8 mouse cellular contexts compared by ENCODE assay signal in the genomic region with DNA sequence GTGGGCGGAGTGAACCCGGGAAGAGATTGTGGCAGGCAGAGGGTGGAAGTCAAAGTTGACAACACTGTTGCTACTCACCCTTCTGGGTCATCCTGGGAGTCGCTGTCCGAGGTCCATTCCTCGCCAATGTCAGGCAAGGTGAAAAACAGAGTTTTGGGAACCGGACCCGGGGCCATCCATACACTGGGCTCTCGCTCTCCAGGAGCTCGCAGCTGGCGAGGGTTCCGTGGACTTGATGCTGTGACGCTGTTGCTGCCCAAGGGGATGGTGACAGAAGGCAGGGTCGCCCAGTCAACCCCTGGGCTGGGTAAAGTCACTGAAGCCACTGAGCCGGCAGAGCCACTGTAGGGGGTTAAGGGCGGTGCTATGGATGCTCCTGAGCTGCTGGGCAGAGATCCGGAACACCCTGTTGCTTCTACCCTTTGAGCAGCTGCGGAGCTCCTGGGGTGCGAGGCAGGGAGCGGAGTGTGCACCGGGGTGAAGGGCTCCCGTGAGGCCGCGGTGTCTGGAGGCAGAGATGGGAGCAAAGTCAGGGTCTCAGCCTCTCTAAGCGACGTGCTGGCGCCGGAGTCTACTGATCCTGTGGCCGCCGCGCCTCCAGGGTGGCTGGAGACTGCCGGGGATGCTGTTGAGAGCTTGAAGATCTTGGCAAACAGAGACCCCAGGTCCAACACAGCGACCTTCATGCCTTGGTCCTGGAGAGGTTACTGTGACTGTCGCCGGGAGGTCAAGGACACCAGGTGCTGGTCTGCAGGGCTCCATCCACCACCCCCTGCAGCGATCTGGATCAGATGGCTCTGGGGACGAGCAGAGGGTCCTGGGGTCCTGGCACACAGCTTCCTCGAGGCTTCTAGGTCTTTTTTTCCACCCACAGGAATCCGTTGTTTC. TPM values are rescaled to one million over a fixed set of nuclear protein-coding genes. Genes with fewer than 3 reads are reported as not detected.
DNase-seq lines count a peak whose midpoint lies in the region; ATAC-seq and TF ChIP-seq lines count a peak whose summit lies in the region.

No protein-coding gene starts in this region.

- peaks cover 6 to 11% of the 10 kb centered on the region in 2 experiments; a peak in 3 of 4 replicates for H3K4me1 ChIP-seq in heart, embryonic 14.5 days (ENCODE audit: control insufficient read depth in 2 of 2, insufficient read depth in 2 of 2, low read length in 2 of 2)
- no peaks in the 10 kb centered on the region for H3K4me1 ChIP-seq in heart, adult 2 months (ENCODE audit: control insufficient read depth, insufficient read depth, low read length)
- H3K4me1 ChIP-seq in hindbrain, embryonic 11.5 days (replicated peaks; ENCODE audit: control insufficient read depth, insufficient read depth, low read length) = peaks cover 8% of the 10 kb centered on the region; the same call in 1 of the 2 replicates
- peaks cover 15% of the 10 kb centered on the region for H3K4me1 ChIP-seq in midbrain, embryonic 14.5 days (ENCODE audit: control insufficient read depth, insufficient read depth, low read length)

- TF ChIP-seq CTCF in heart, adult 2 months (IDR thresholded peaks at IDR 0.05) = no peak

- no peak for TF ChIP-seq POLR2A in heart, adult 2 months (IDR thresholded peaks at IDR 0.05; ENCODE audit: insufficient read depth, low read depth, low read length)

- peak overlapping the region; percentile 30 to 39 for H3K4me3 ChIP-seq in heart, embryonic 14.5 days (ENCODE audit: control insufficient read depth in 1 of 2, insufficient read depth in 1 of 2, low read depth in 1 of 2, low read length in 2 of 2)
- H3K4me3 ChIP-seq in heart, adult 2 months = no peak overlapping the region
- H3K4me3 ChIP-seq in hindbrain, embryonic 11.5 days (ENCODE audit: low read depth, low read length) = peak overlapping the region; percentile 39
- H3K4me3 ChIP-seq in midbrain, embryonic 14.5 days (replicated peaks; ENCODE audit: low read depth, low read length) = peak overlapping the region; percentile 40

- TF ChIP-seq EP300 in heart, adult 2 months (IDR thresholded peaks at IDR 0.05; ENCODE audit: insufficient read depth, low read depth, low read length) = no peak

- ATAC-seq in heart, embryonic 14.5 days (ENCODE audit: insufficient number of reproducible peaks, insufficient read depth, low FRiP score, low read depth) = 0 out of 2 replicates have a peak, but pooled peaks have one; percentile 9
- peak; percentile 22; the same call in 1 of the 2 replicates for ATAC-seq in common myeloid progenitor, adult 5-6 weeks (replicated peaks; ENCODE audit: low read depth, poor library complexity, severe bottlenecking)
- peak; percentile 69 for ATAC-seq in hindbrain, embryonic 11.5 days (ENCODE audit: low FRiP score)
- peak; percentile 63 for ATAC-seq in midbrain, embryonic 14.5 days (ENCODE audit: low FRiP score, low TSS enrichment)

- no peaks in the 10 kb centered on the region for H3K36me3 ChIP-seq in heart, embryonic 14.5 days (ENCODE audit: control insufficient read depth, insufficient read depth, low read length)
- no peaks in the 10 kb centered on the region for H3K36me3 ChIP-seq in heart, adult 2 months (ENCODE audit: control insufficient read depth, insufficient read depth, low read length)
- H3K36me3 ChIP-seq in hindbrain, embryonic 11.5 days (ENCODE audit: control insufficient read depth, insufficient read depth, low read length) = no peaks in the 10 kb centered on the region
- no peaks in the 10 kb centered on the region for H3K36me3 ChIP-seq in midbrain, embryonic 14.5 days (ENCODE audit: control insufficient read depth, insufficient read depth, low read length)

- DNase-seq in heart, adult 2 months = no peak
- peak; percentile 49 for DNase-seq in hindbrain, embryonic 11.5 days (ENCODE audit: low spot score)
- DNase-seq in midbrain, embryonic 14.5 days = peak; percentile 47
- DNase-seq in ovary, postnatal 10 days (ENCODE audit: low spot score) = no peak
- no peak for DNase-seq in yolk sac, embryonic 10.5 days (ENCODE audit: low spot score)
- no peak for DNase-seq in kidney, postnatal 14 days

- WGBS in heart, embryonic 14.5 days = under 1% methylated on average over 38 of the region's 38 CpGs
- 4% methylated on average over 38 of the region's 38 CpGs for WGBS in heart, adult 2 months
- 1% methylated on average over 38 of the region's 38 CpGs for WGBS in hindbrain, embryonic 11.5 days
- WGBS in midbrain, embryonic 14.5 days = 3% methylated on average over 38 of the region's 38 CpGs

- peak overlapping the region; percentile 51 for H3K9ac ChIP-seq in heart, embryonic 14.5 days (ENCODE audit: low read length)
- H3K9ac ChIP-seq in heart, adult 2 months (ENCODE audit: low read depth, low read length) = no peak overlapping the region
- H3K9ac ChIP-seq in hindbrain, embryonic 11.5 days (ENCODE audit: low read depth, low read length) = peak overlapping the region; percentile 44
- H3K9ac ChIP-seq in midbrain, embryonic 14.5 days (replicated peaks; ENCODE audit: low read length) = peak overlapping the region; percentile 62

- peak overlapping the region; percentile 81 for H3K4me2 ChIP-seq in heart, embryonic 14.5 days (ENCODE audit: low read length)
- H3K4me2 ChIP-seq in hindbrain, embryonic 11.5 days (replicated peaks; ENCODE audit: low read depth, low read length) = peak overlapping the region; percentile 90
- H3K4me2 ChIP-seq in midbrain, embryonic 14.5 days (ENCODE audit: low read length) = peak overlapping the region; percentile 89

- intact Hi-C loops in heart, adult 2 months (cut with DNase I) = no loop called here

- no peak overlapping the region for H3K27ac ChIP-seq in heart, embryonic 14.5 days (replicated peaks in 1 of 2; ENCODE audit: control insufficient read depth in 1 of 2, insufficient read depth in 1 of 2, low read depth in 2 of 2, low read length in 2 of 2)
- H3K27ac ChIP-seq in heart, adult 2 months = no peak overlapping the region
- no peak overlapping the region for H3K27ac ChIP-seq in hindbrain, embryonic 11.5 days (ENCODE audit: low read depth, low read length)
- no peak overlapping the region for H3K27ac ChIP-seq in midbrain, embryonic 14.5 days (replicated peaks; ENCODE audit: low read depth, low read length)

- H3K27me3 ChIP-seq in heart, embryonic 14.5 days (ENCODE audit: control insufficient read depth, insufficient read depth, low read length) = peaks cover 15% of the 10 kb centered on the region; the same call in 1 of the 2 replicates
- H3K27me3 ChIP-seq in heart, adult 2 months (ENCODE audit: control insufficient read depth, insufficient read depth, low read length) = peaks cover 5% of the 10 kb centered on the region; the same call in 1 of the 2 replicates
- H3K27me3 ChIP-seq in hindbrain, embryonic 11.5 days (ENCODE audit: control insufficient read depth, insufficient read depth, low read length) = no peaks in the 10 kb centered on the region
- H3K27me3 ChIP-seq in midbrain, embryonic 14.5 days (ENCODE audit: control insufficient read depth, insufficient read depth, low read length) = peaks cover 4% of the 10 kb centered on the region; the same call in 1 of the 2 replicates

- H3K9me3 ChIP-seq in heart, embryonic 14.5 days (ENCODE audit: control insufficient read depth, low read length) = no peaks in the 10 kb centered on the region
- H3K9me3 ChIP-seq in hindbrain, embryonic 11.5 days (ENCODE audit: control insufficient read depth, low read length) = no peaks in the 10 kb centered on the region
- no peaks in the 10 kb centered on the region for H3K9me3 ChIP-seq in midbrain, embryonic 14.5 days (ENCODE audit: control insufficient read depth, low read length)

- H3K79me2 ChIP-seq in heart, adult 2 months (replicated peaks; ENCODE audit: control insufficient read depth, insufficient read depth, low read length) = no peaks in the 10 kb centered on the region

RNA-seq across cellular contexts. Expression of gene Fam149a, which starts 0.8 kb away (rescaled TPM):
- polyA plus RNA-seq in heart, embryonic 14.5 days (2014; fragmentation: Nextera tagmentation; extraction: Ambion mirVana) = 3.6 and 4.2 TPM in 2 replicates
- total RNA-seq in heart, adult 2 months (2021) = 1 to 10 TPM; 4.0 to 4.1 TPM
- 2.2 and 2.4 TPM in 2 replicates for polyA plus RNA-seq in heart, adult 2 months (2012; rRNA removed)
- total RNA-seq in common myeloid progenitor, adult 5-6 weeks (2017) = 0.23 TPM in 1 of 2 replicates, not detected in the other
- polyA plus RNA-seq in hindbrain, embryonic 11.5 days (2014; fragmentation: Nextera tagmentation; extraction: Ambion mirVana) = 9.6 and 10.5 TPM in 2 replicates
- polyA plus RNA-seq in midbrain, embryonic 14.5 days (2014; fragmentation: Nextera tagmentation; extraction: Ambion mirVana) = 8.7 and 9.9 TPM in 2 replicates

RNA-seq across cellular contexts. Expression of gene Tlr3, which starts 29.6 kb away (rescaled TPM):
- 3.0 and 3.3 TPM in 2 replicates for polyA plus RNA-seq in heart, embryonic 14.5 days (2014; fragmentation: Nextera tagmentation; extraction: Ambion mirVana)
- total RNA-seq in heart, adult 2 months (2021) = 1 to 10 TPM; 4.6 to 7.1 TPM
- 4.0 and 7.7 TPM in 2 replicates for polyA plus RNA-seq in heart, adult 2 months (2012; rRNA removed)
- total RNA-seq in common myeloid progenitor, adult 5-6 weeks (2017) = 0.63 and 1.1 TPM in 2 replicates
- polyA plus RNA-seq in hindbrain, embryonic 11.5 days (2014; fragmentation: Nextera tagmentation; extraction: Ambion mirVana) = 1.1 and 1.8 TPM in 2 replicates
- 0.65 and 2.0 TPM in 2 replicates for polyA plus RNA-seq in midbrain, embryonic 14.5 days (2014; fragmentation: Nextera tagmentation; extraction: Ambion mirVana)

RNA-seq across cellular contexts. Expression of gene Cyp4v3, which starts 48.3 kb away (rescaled TPM):
- 0.76 and 1.1 TPM in 2 replicates for polyA plus RNA-seq in heart, embryonic 14.5 days (2014; fragmentation: Nextera tagmentation; extraction: Ambion mirVana)
- total RNA-seq in heart, adult 2 months (2021) = 1 to 10 TPM; 2.3 to 2.4 TPM
- polyA plus RNA-seq in heart, adult 2 months (2012; rRNA removed) = 1.4 and 2.1 TPM in 2 replicates
- total RNA-seq in common myeloid progenitor, adult 5-6 weeks (2017) = 8.9 and 11.8 TPM in 2 replicates
- polyA plus RNA-seq in hindbrain, embryonic 11.5 days (2014; fragmentation: Nextera tagmentation; extraction: Ambion mirVana) = 0.71 and 1.1 TPM in 2 replicates
- polyA plus RNA-seq in midbrain, embryonic 14.5 days (2014; fragmentation: Nextera tagmentation; extraction: Ambion mirVana) = 1.4 and 1.7 TPM in 2 replicates

Comparison
In these comparisons a context has a peak if more than half of its experiments do, and no peak if none do; other contexts are left out.
1. ATAC-seq: peak in every context shown above with its lines; median percentile 69 in hindbrain, embryonic 11.5 days; 63 in midbrain, embryonic 14.5 days; 22 in common myeloid progenitor, adult 5-6 weeks; 9 in heart, embryonic 14.5 days.
2. DNase-seq: peak in hindbrain, embryonic 11.5 days (single experiment) and midbrain, embryonic 14.5 days (single experiment); none in heart, adult 2 months (0 of 2), ovary, postnatal 10 days (single experiment), yolk sac, embryonic 10.5 days (single experiment) and kidney, postnatal 14 days (single experiment).
3. Peak in every context shown above with its lines, with median percentiles within 50 percentile points of each other: H3K4me2 ChIP-seq.